Mouse (Mus musculus) kidney, postnatal 36 days (tissue): ENCODE results near the gene Top3b.
"Not testable (repeated sequence)": the region's sequence is repeated elsewhere in the genome, so short reads cannot be mapped to it uniquely, and the experiment has no call there.

Experiments used
- DNase-seq, 2 experiments: peaks; one replicate each; pipeline ENCODE4 v3.0.0; 2021 to 2022; ENCODE audit warnings: mixed read lengths in 2 of 2

Gene Top3b

GRCm38 (mm10) chr16:16897056-16897584 is 26.6 kb downstream of the Top3b start:
- peak in 1 of 2 experiments; percentile 17 for DNase-seq

GRCm38 (mm10) chr16:16902329-16902728 is 31.8 kb downstream of the Top3b start:
- peak in 1 of 2 experiments; percentile 14 for DNase-seq

GRCm38 (mm10) chr16:16903188-16903587 is 32.7 kb downstream of the Top3b start:
- DNase-seq: no peak

- peak; percentile 87 to 92 for DNase-seq
Observed at GRCm38 (mm10) chr16:16907799-16908198, 37.3 kb downstream of the Top3b start.

- peak; percentile 75 to 86 for DNase-seq
Observed at GRCm38 (mm10) chr16:16911641-16912597, 41.4 kb downstream of the Top3b start.

GRCm38 (mm10) chr16:16913440-16913839 is 42.9 kb downstream of the Top3b start:
- DNase-seq: no peak

GRCm38 (mm10) chr16:16918441-16919117 is 48.0 kb downstream of the Top3b start:
- DNase-seq: no peak

- peak; percentile 56 to 69 for DNase-seq
Observed at GRCm38 (mm10) chr16:16921021-16921435, 50.5 kb downstream of the Top3b start.

GRCm38 (mm10) chr16:16924481-16924880 is 53.9 kb downstream of the Top3b start:
- no peak for DNase-seq

- DNase-seq: no peak
Observed at GRCm38 (mm10) chr16:16926536-16926935, 56.0 kb downstream of the Top3b start.

GRCm38 (mm10) chr16:16928908-16929307 is 58.4 kb downstream of the Top3b start:
- not testable (repeated sequence) for DNase-seq

- DNase-seq: no peak
Observed at GRCm38 (mm10) chr16:16930326-16930725, 59.8 kb downstream of the Top3b start.

- DNase-seq: no peak
Observed at GRCm38 (mm10) chr16:16930810-16931296, 60.3 kb downstream of the Top3b start.

- DNase-seq: no peak
Observed at GRCm38 (mm10) chr16:16939543-16939942, 69.0 kb downstream of the Top3b start.

- DNase-seq: no peak
Observed at GRCm38 (mm10) chr16:16941078-16941477, 70.5 kb downstream of the Top3b start.
